In the genomic region with DNA sequence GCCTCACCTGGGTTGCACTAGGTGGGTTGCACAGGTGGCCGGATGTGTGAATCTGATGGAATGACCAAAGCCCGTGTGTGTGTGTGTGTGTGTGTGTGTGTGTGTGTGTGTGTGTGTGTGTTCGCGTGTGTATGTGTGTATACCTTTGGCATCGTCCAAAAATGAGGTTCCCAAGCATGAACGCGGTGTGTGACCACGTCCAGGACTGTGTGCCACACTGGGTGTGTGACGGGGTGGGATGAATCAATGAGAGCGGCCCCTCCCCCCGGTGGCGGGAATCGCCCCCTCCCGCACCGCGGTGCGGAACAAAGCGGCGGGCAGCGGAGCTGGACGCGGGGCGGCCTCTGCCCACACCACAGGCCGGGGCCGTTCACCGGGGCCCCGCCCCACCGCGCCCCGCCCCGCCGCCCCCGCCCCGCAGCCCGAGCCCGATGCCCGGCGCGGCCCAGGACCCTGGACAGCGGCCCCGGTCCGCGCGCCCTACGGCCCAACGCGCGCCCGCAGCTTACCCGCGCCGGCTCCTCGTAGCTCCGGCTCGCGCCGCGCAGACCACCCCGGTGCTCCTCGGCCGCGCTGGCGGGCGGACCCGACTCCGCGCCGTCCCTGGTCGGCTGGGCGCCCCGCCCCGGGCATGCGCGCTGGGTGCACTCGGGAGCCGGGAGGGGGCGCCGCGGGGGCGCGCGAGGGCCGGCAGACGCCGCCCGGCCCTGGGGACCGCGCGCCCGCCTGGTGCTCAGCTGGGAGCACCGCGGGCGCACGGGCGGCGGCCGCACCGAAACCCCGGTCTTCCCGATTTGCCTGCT, we compare ENCODE assay signal across 9 mouse cellular contexts. TPM values are rescaled to one million over a fixed set of nuclear protein-coding genes. Genes with fewer than 3 reads are reported as not detected.
DNase-seq lines count a peak whose midpoint lies in the region; ATAC-seq and TF ChIP-seq lines count a peak whose summit lies in the region.
"Had no signal": no experiment of that assay in that cellular context is flagged by ENCODE, and none has a peak within 500 bp of the region (broad histone marks: within the 10 kb centered on the region; RNA-seq: fewer than 3 reads in every experiment).

No protein-coding gene starts in this region.

- intact Hi-C loops in left cerebral cortex, postnatal 4 days (cut with DNase I), result no loop called here

- ATAC-seq in embryonic facial prominence, embryonic 12.5 days (ENCODE audit: insufficient number of reproducible peaks, insufficient read depth, low FRiP score, low TSS enrichment), result peak; percentile 75
- ATAC-seq in hindbrain, postnatal 0 days, result peak; percentile 82
- ATAC-seq in liver, embryonic 16.5 days (ENCODE audit: low read depth), result peak; percentile 48
- ATAC-seq in erythroid progenitor cell, adult 5-6 weeks (replicated peaks; ENCODE audit: low FRiP score, poor library complexity, severe bottlenecking), result no peak

- TF ChIP-seq POLR2A in bone marrow macrophage, adult 2 months (IDR thresholded peaks at IDR 0.05; ENCODE audit: borderline replicate concordance, low read depth, low read length), result no peak

- no peaks in the 10 kb centered on the region for H3K9me3 ChIP-seq in embryonic facial prominence, embryonic 12.5 days
- no peaks in the 10 kb centered on the region for H3K9me3 ChIP-seq in hindbrain, postnatal 0 days (ENCODE audit: low read length)
- H3K9me3 ChIP-seq in liver, embryonic 16.5 days (replicated peaks; ENCODE audit: control insufficient read depth, low read length), result no peaks in the 10 kb centered on the region

- peak overlapping the region; percentile 25; the same call in 1 of the 2 replicates for H3K4me3 ChIP-seq in bone marrow macrophage, adult 2 months (ENCODE audit: insufficient read depth, low read length)
- H3K4me3 ChIP-seq in embryonic facial prominence, embryonic 12.5 days, result peak overlapping the region; percentile 51
- H3K4me3 ChIP-seq in hindbrain, postnatal 0 days (ENCODE audit: low read length), result peak overlapping the region; percentile 63
- peak overlapping the region; percentile 49 for H3K4me3 ChIP-seq in liver, embryonic 16.5 days (ENCODE audit: low read depth, low read length)

- TF ChIP-seq CTCF in bone marrow macrophage, adult 2 months (IDR thresholded peaks at IDR 0.05; ENCODE audit: low read depth, low read length), result no peak
- no peak for TF ChIP-seq CTCF in hindbrain, postnatal 0 days (IDR thresholded peaks at IDR 0.05; ENCODE audit: low read depth)

- no peaks in the 10 kb centered on the region for H3K4me1 ChIP-seq in bone marrow macrophage, adult 2 months (ENCODE audit: control insufficient read depth, insufficient read depth, low read length)
- H3K4me1 ChIP-seq in embryonic facial prominence, embryonic 12.5 days, result peaks cover 5% of the 10 kb centered on the region; the same call in 1 of the 2 replicates
- peaks cover 25% of the 10 kb centered on the region; the same call in 1 of the 2 replicates for H3K4me1 ChIP-seq in hindbrain, postnatal 0 days (ENCODE audit: insufficient read depth, low read length)
- no peaks in the 10 kb centered on the region; the same call in 1 of the 2 replicates for H3K4me1 ChIP-seq in liver, embryonic 16.5 days (ENCODE audit: control insufficient read depth, low read depth, low read length)

- DNase-seq in left cerebral cortex, postnatal 4 days, result peak; percentile 78
- DNase-seq in left cerebral cortex, adult 11 months (ENCODE audit: low spot score), result no peak
- peak; percentile 91 for DNase-seq in hindbrain, postnatal 0 days (ENCODE audit: low spot score)
- DNase-seq in retina, postnatal 7 days (ENCODE audit: low read depth, low spot score), result peak; percentile 74

- H3K9ac ChIP-seq in embryonic facial prominence, embryonic 12.5 days, result peak overlapping the region; percentile 54
- peak overlapping the region; percentile 84 for H3K9ac ChIP-seq in hindbrain, postnatal 0 days (replicated peaks; ENCODE audit: low read length)
- H3K9ac ChIP-seq in liver, embryonic 16.5 days (ENCODE audit: low read depth, low read length), result no peak overlapping the region

- no peaks in the 10 kb centered on the region for H3K36me3 ChIP-seq in embryonic facial prominence, embryonic 12.5 days
- H3K36me3 ChIP-seq in hindbrain, postnatal 0 days (ENCODE audit: insufficient read depth, low read length), result no peaks in the 10 kb centered on the region
- H3K36me3 ChIP-seq in liver, embryonic 16.5 days (ENCODE audit: control insufficient read depth, insufficient read depth), result no peaks in the 10 kb centered on the region

- H3K4me2 ChIP-seq in embryonic facial prominence, embryonic 12.5 days (replicated peaks), result peak overlapping the region; percentile 94
- H3K4me2 ChIP-seq in hindbrain, postnatal 0 days (ENCODE audit: low read depth, low read length), result peak overlapping the region; percentile 61
- peak overlapping the region; percentile 71 for H3K4me2 ChIP-seq in liver, embryonic 16.5 days (ENCODE audit: low read depth, low read length)

- WGBS in embryonic facial prominence, embryonic 12.5 days, result 2% methylated on average over 78 of the region's 100 CpGs
- WGBS in hindbrain, postnatal 0 days, result 2% methylated on average over 57 of the region's 100 CpGs
- 5% methylated on average over 34 of the region's 100 CpGs for WGBS in liver, embryonic 16.5 days (ENCODE audit: insufficient replicate concordance)

- H3K27ac ChIP-seq in bone marrow macrophage, adult 2 months (ENCODE audit: insufficient read depth, low read depth, low read length), result no peak overlapping the region
- peak overlapping the region; percentile 46; the same call in 1 of the 2 replicates for H3K27ac ChIP-seq in embryonic facial prominence, embryonic 12.5 days
- H3K27ac ChIP-seq in hindbrain, postnatal 0 days, result peak overlapping the region; percentile 94
- H3K27ac ChIP-seq in liver, embryonic 16.5 days (ENCODE audit: low read length), result no peak overlapping the region

- H3K27me3 ChIP-seq in embryonic facial prominence, embryonic 12.5 days, result peaks cover 59% of the 10 kb centered on the region
- no peaks in the 10 kb centered on the region for H3K27me3 ChIP-seq in hindbrain, postnatal 0 days (ENCODE audit: insufficient read depth, low read length)
- peaks cover 47% of the 10 kb centered on the region for H3K27me3 ChIP-seq in liver, embryonic 16.5 days (ENCODE audit: control insufficient read depth, insufficient read depth, low read depth, low read length)

RNA-seq across cellular contexts. Expression of a gene that starts 0.4 kb away (rescaled TPM):
- total RNA-seq in left cerebral cortex, postnatal 4 days (2021), result 100 to 1,000 TPM; 277 to 278 TPM
- polyA plus RNA-seq in bone marrow macrophage, adult 2 months (2012; ENCODE audit: insufficient read depth, insufficient read length, missing spikeins), result not detected in 2 replicates
- polyA plus RNA-seq in embryonic facial prominence, embryonic 12.5 days (2016; fragmentation: Nextera tagmentation; extraction: Ambion mirVana), result 2.1 and 4.2 TPM in 2 replicates
- 146 and 153 TPM in 2 replicates for total RNA-seq in hindbrain, postnatal 0 days (2014; rRNA removed)
- 18.3 and 19.9 TPM in 2 replicates for polyA plus RNA-seq in hindbrain, postnatal 0 days (2015; fragmentation: Nextera tagmentation; extraction: Ambion mirVana)
- 0.02 TPM in 1 of 2 replicates, not detected in the other for polyA plus RNA-seq in liver, embryonic 16.5 days (2015; fragmentation: Nextera tagmentation; extraction: Ambion mirVana)
- total RNA-seq in erythroid progenitor cell, adult 5-6 weeks (2015; ENCODE audit: low replicate concordance), result not detected in 2 replicates
- total RNA-seq in erythroid progenitor cell, adult 5-6 weeks (2017; ENCODE audit: low replicate concordance), result not detected in 2 replicates

RNA-seq across cellular contexts. Expression of a gene that starts 17.1 kb away (rescaled TPM):
- 100 to 1,000 TPM; 331 to 383 TPM for total RNA-seq in left cerebral cortex, postnatal 4 days (2021)
- polyA plus RNA-seq in bone marrow macrophage, adult 2 months (2012; ENCODE audit: insufficient read depth, insufficient read length, missing spikeins), result not detected in 2 replicates
- 0.27 and 0.37 TPM in 2 replicates for polyA plus RNA-seq in embryonic facial prominence, embryonic 12.5 days (2016; fragmentation: Nextera tagmentation; extraction: Ambion mirVana)
- total RNA-seq in hindbrain, postnatal 0 days (2014; rRNA removed), result 96.8 and 111 TPM in 2 replicates
- 202 and 222 TPM in 2 replicates for polyA plus RNA-seq in hindbrain, postnatal 0 days (2015; fragmentation: Nextera tagmentation; extraction: Ambion mirVana)
- polyA plus RNA-seq in liver, embryonic 16.5 days (2015; fragmentation: Nextera tagmentation; extraction: Ambion mirVana), result not detected in 2 replicates
- total RNA-seq in erythroid progenitor cell, adult 5-6 weeks (2015; ENCODE audit: low replicate concordance), result not detected in 2 replicates
- not detected in 2 replicates for total RNA-seq in erythroid progenitor cell, adult 5-6 weeks (2017; ENCODE audit: low replicate concordance)

RNA-seq across cellular contexts. Expression of a gene that starts 34.5 kb away (rescaled TPM):
- not detected for total RNA-seq in left cerebral cortex, postnatal 4 days (2021)
- polyA plus RNA-seq in bone marrow macrophage, adult 2 months (2012; ENCODE audit: insufficient read depth, insufficient read length, missing spikeins), result not detected in 2 replicates
- not detected in 2 replicates for polyA plus RNA-seq in embryonic facial prominence, embryonic 12.5 days (2016; fragmentation: Nextera tagmentation; extraction: Ambion mirVana)
- not detected in 2 replicates for total RNA-seq in hindbrain, postnatal 0 days (2014; rRNA removed)
- not detected in 2 replicates for polyA plus RNA-seq in hindbrain, postnatal 0 days (2015; fragmentation: Nextera tagmentation; extraction: Ambion mirVana)
- not detected in 2 replicates for polyA plus RNA-seq in liver, embryonic 16.5 days (2015; fragmentation: Nextera tagmentation; extraction: Ambion mirVana)
- not detected in 2 replicates for total RNA-seq in erythroid progenitor cell, adult 5-6 weeks (2015; ENCODE audit: low replicate concordance)
- not detected in 2 replicates for total RNA-seq in erythroid progenitor cell, adult 5-6 weeks (2017; ENCODE audit: low replicate concordance)
- total RNA-seq: left cerebral cortex, postnatal 36 days had no signal

RNA-seq across cellular contexts. Expression of a gene that starts 39.9 kb away (rescaled TPM):
- total RNA-seq in left cerebral cortex, postnatal 4 days (2021), result 10 to 100 TPM; 41.2 to 63.8 TPM
- 52.0 and 67.7 TPM in 2 replicates for polyA plus RNA-seq in bone marrow macrophage, adult 2 months (2012; ENCODE audit: insufficient read depth, insufficient read length, missing spikeins)
- polyA plus RNA-seq in embryonic facial prominence, embryonic 12.5 days (2016; fragmentation: Nextera tagmentation; extraction: Ambion mirVana), result 9.9 and 13.2 TPM in 2 replicates
- total RNA-seq in hindbrain, postnatal 0 days (2014; rRNA removed), result 53.2 and 60.5 TPM in 2 replicates
- polyA plus RNA-seq in hindbrain, postnatal 0 days (2015; fragmentation: Nextera tagmentation; extraction: Ambion mirVana), result 143 and 153 TPM in 2 replicates
- polyA plus RNA-seq in liver, embryonic 16.5 days (2015; fragmentation: Nextera tagmentation; extraction: Ambion mirVana), result 1.4 and 1.6 TPM in 2 replicates
- not detected in 2 replicates for total RNA-seq in erythroid progenitor cell, adult 5-6 weeks (2015; ENCODE audit: low replicate concordance)
- 6.3 TPM in 1 of 2 replicates, not detected in the other for total RNA-seq in erythroid progenitor cell, adult 5-6 weeks (2017; ENCODE audit: low replicate concordance)

RNA-seq across cellular contexts. Expression of a gene that starts 48.0 kb away (rescaled TPM):
- under 1 TPM; 0.12 to 0.26 TPM for total RNA-seq in left cerebral cortex, postnatal 4 days (2021)
- not detected in 2 replicates for polyA plus RNA-seq in bone marrow macrophage, adult 2 months (2012; ENCODE audit: insufficient read depth, insufficient read length, missing spikeins)
- 0.05 and 0.06 TPM in 2 replicates for polyA plus RNA-seq in embryonic facial prominence, embryonic 12.5 days (2016; fragmentation: Nextera tagmentation; extraction: Ambion mirVana)
- total RNA-seq in hindbrain, postnatal 0 days (2014; rRNA removed), result 0.22 and 0.37 TPM in 2 replicates
- polyA plus RNA-seq in hindbrain, postnatal 0 days (2015; fragmentation: Nextera tagmentation; extraction: Ambion mirVana), result 0.35 and 0.41 TPM in 2 replicates
- 23.4 and 26.1 TPM in 2 replicates for polyA plus RNA-seq in liver, embryonic 16.5 days (2015; fragmentation: Nextera tagmentation; extraction: Ambion mirVana)
- not detected in 2 replicates for total RNA-seq in erythroid progenitor cell, adult 5-6 weeks (2015; ENCODE audit: low replicate concordance)
- not detected in 2 replicates for total RNA-seq in erythroid progenitor cell, adult 5-6 weeks (2017; ENCODE audit: low replicate concordance)

Comparison
In these comparisons a context has a peak if more than half of its experiments do, and no peak if none do; other contexts are left out.
1. H3K27ac ChIP-seq: peak in embryonic facial prominence, embryonic 12.5 days (single experiment) and hindbrain, postnatal 0 days (single experiment); none in bone marrow macrophage, adult 2 months (single experiment) and liver, embryonic 16.5 days (single experiment).
2. RNA of a gene that starts 17.1 kb away (polyA plus RNA-seq): 202 to 222 TPM in hindbrain, postnatal 0 days; 0.27 to 0.37 TPM in embryonic facial prominence, embryonic 12.5 days, not detected in liver, embryonic 16.5 days and not detected in bone marrow macrophage, adult 2 months; every median in the first group is over 100 times any median in the second.
3. Peak in every context shown above with its lines, with median percentiles within 50 percentile points of each other: H3K4me3 ChIP-seq and H3K4me2 ChIP-seq.